Mouse (Mus musculus) hindbrain, embryonic 14.5 days (tissue): ENCODE results near the gene Anp32a. TPM values are rescaled to one million over a fixed set of nuclear protein-coding genes. Genes with fewer than 3 reads are reported as not detected.

Source experiments
- ATAC-seq: fragments of 200-750 bp; cut with Nextera tagmentation; 2 replicates; pipeline ENCODE4 v1.8.0; 2017; ENCODE audit warnings: moderate number of reproducible peaks, mild to moderate bottlenecking, moderate TSS enrichment, moderate library complexity; ENCODE audit not compliant: low FRiP score
- DNase-seq: peaks from one replicate; pipeline ENCODE4 v3.0.0-alpha.2; 2015; ENCODE audit warnings: low spot score
- H3K27ac ChIP-seq: fragments of 300-500 bp; sonication (generic); 2 replicates; pipeline ENCODE4 v1.5.1; 2014; ENCODE audit warnings: mild to moderate bottlenecking, moderate library complexity
- H3K27me3 ChIP-seq: fragments of 300-500 bp; sonication (generic); 2 replicates; pipeline ENCODE4 v1.6.1; 2014; ENCODE audit warnings: mild to moderate bottlenecking, low read length, mixed read lengths; ENCODE audit not compliant: control insufficient read depth, insufficient read depth
- H3K36me3 ChIP-seq: fragments of 300-500 bp; sonication (generic); replicated peaks from 2 replicates; pipeline ENCODE4 v1.6.1; 2014; ENCODE audit not compliant: control insufficient read depth, insufficient read depth
- H3K4me1 ChIP-seq: fragments of 300-500 bp; sonication (generic); replicated peaks from 2 replicates; pipeline ENCODE4 v1.6.1; 2014; ENCODE audit warnings: antibody characterized with exemption, low read length, mixed read lengths; ENCODE audit not compliant: control insufficient read depth, insufficient read depth
- H3K4me2 ChIP-seq: fragments of 300-500 bp; sonication (generic); replicated peaks from 2 replicates; pipeline ENCODE4 v1.6.1; 2014; ENCODE audit warnings: mild to moderate bottlenecking, moderate library complexity
- H3K4me3 ChIP-seq: fragments of 300-500 bp; sonication (generic); replicated peaks from 2 replicates; pipeline ENCODE4 v1.5.1; 2014; ENCODE audit warnings: mild to moderate bottlenecking, low read length
- H3K9ac ChIP-seq: fragments of 300-500 bp; sonication (generic); 2 replicates; pipeline ENCODE4 v1.6.1; 2014
- H3K9me3 ChIP-seq: fragments of 300-500 bp; sonication (generic); 2 replicates; pipeline ENCODE4 v1.6.1; 2016; ENCODE audit warnings: low read length; ENCODE audit not compliant: control insufficient read depth
- WGBS: fragments of 180-500 bp; shearing (Covaris S2); extraction: QIAGEN DNeasy Blood & Tissue Kit; methylation state at CpG from one replicate; pipeline ENCODE4 v1.1.7; 2014; 5-methylcytosine and 5-hydroxymethylcytosine counted together
- polyA plus RNA-seq: library from polyadenylated mRNA; unstranded; fragments of >200 nt; fragmentation: Nextera tagmentation; extraction: Ambion mirVana; gene quantifications from 2 replicates; pipeline ENCODE4 v1.2.1, GENCODE M21; 2014

The Anp32a gene
- polyA plus RNA-seq, 1 experiment from 2014 or later, result 73.0 TPM

DNA sequence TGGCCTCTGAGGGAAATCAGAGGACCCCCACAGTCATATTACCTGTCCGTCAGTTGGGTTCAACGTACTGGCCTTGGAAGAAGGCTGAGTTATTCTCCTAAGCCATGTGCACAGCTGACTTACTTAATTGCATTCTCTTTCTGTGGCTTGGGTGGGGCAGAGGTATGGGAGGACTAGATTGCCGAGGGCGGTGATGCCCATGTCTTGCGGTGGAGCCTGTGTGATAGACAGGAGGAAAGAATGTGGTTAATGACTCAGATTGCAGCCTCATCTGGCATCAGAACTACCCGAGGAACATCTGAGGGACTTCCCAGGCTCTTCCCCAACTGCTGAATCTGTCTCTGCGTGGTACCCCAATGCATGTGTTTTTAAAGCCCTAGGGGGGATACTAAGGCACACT, 12.7 kb downstream of the Anp32a start:
- ATAC-seq (no peak), DNase-seq (no peak)
- H3K36me3 ChIP-seq, result no peaks in the 10 kb centered on the region
- no peak overlapping the region for H3K4me3 ChIP-seq
- H3K27ac ChIP-seq, result no peak overlapping the region
- H3K27me3 ChIP-seq, result no peaks in the 10 kb centered on the region
- H3K9me3 ChIP-seq, result no peaks in the 10 kb centered on the region
- H3K9ac ChIP-seq, result no peak overlapping the region
- H3K4me2 ChIP-seq, result no peak overlapping the region
- H3K4me1 ChIP-seq, result peaks cover 23% of the 10 kb centered on the region
- 58% methylated on average over 7 of the region's 7 CpGs for WGBS

GRCm38 (mm10) chr9:62354838-62355719, 14.0 kb downstream of the Anp32a start:
- ATAC-seq, result no peak
- Histone ChIP-seq H3K36me3 (no peaks in the 10 kb centered on the region), H3K9ac (no peak overlapping the region), H3K9me3 (no peaks in the 10 kb centered on the region), H3K27ac (no peak overlapping the region), H3K27me3 (no peaks in the 10 kb centered on the region), H3K4me2 (no peak overlapping the region), H3K4me1 (peaks cover 12% of the 10 kb centered on the region; the same call in 1 of the 2 replicates), H3K4me3 (no peak overlapping the region)
- 81% methylated on average over 16 of the region's 16 CpGs for WGBS
- DNase-seq, result no peak

DNA sequence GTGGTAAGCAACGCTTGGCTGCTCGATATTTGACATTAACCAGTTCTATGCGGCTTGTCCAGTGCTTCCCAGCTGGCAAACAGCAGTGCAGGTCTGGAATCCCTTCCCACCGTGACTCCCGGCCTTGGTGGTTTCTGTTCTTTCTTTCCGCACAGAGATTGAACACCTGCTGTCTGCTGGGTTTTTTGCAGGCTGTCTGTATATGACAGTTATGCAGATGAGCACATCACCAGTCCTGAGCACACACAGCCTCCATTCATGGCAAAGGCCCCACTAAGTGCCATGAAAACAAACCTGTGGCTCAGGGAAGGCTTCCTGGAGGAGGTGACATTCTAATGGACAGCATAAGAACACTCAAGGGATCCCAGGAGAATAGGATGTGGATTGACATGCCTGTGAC, 14.7 kb downstream of the Anp32a start:
- H3K9ac ChIP-seq, result no peak overlapping the region
- ATAC-seq (no peak), DNase-seq (no peak)
- no peak overlapping the region for H3K27ac ChIP-seq
- no peaks in the 10 kb centered on the region for H3K36me3 ChIP-seq
- no peak overlapping the region for H3K4me3 ChIP-seq
- H3K4me1 ChIP-seq, result peaks cover 7% of the 10 kb centered on the region; the same call in 1 of the 2 replicates
- 75% methylated on average over 6 of the region's 6 CpGs for WGBS
- no peak overlapping the region for H3K4me2 ChIP-seq
- H3K9me3 ChIP-seq, result no peaks in the 10 kb centered on the region
- H3K27me3 ChIP-seq, result no peaks in the 10 kb centered on the region

DNA sequence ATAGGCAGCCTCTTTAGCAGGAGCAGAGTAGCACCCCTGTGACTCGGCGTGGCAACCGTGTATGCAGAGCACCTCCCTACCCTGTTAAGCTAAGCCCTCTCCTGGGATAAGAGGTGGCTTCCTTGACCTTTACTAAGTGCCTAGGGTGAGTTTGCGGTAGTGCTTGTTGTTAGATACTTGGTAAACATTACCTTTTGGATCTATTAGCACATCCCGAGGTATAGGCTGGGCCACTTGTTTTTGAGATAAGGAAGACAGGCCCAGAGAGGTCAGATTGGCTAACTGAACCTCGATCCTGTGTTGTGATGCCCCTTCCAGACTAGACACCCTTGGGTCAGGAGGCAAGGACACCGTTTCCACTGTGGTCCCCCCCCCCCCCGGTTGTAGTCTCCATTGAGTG, 16.5 kb downstream of the Anp32a start:
- no peak overlapping the region for H3K9ac ChIP-seq
- H3K27me3 ChIP-seq, result no peaks in the 10 kb centered on the region
- H3K9me3 ChIP-seq, result no peaks in the 10 kb centered on the region
- ATAC-seq (no peak), DNase-seq (no peak)
- H3K36me3 ChIP-seq, result no peaks in the 10 kb centered on the region
- no peak overlapping the region for H3K27ac ChIP-seq
- WGBS, result 91% methylated on average over 8 of the region's 8 CpGs
- no peak overlapping the region for H3K4me3 ChIP-seq
- peaks cover 7% of the 10 kb centered on the region; the same call in 1 of the 2 replicates for H3K4me1 ChIP-seq
- no peak overlapping the region for H3K4me2 ChIP-seq

DNA sequence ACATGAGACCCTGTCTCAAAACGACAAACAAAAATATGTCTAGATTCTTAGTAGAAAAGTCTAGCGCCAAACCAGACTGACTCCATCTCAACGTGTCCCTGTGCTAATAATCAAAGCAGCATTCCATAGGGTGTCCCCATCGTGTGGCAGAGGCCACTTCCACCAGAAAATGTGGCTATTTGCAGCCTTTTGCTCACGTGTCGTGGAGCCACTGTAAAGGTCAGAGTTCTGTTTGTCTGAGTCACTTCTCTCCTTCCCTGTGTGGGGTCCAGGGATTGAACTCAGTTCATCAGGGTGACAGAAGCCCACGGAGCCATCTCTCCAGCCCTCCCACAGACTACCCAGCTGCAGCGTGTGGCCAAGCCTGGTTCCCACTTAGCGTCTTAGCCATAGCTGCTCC, 17.8 kb downstream of the Anp32a start:
- Histone ChIP-seq H3K27me3 (no peaks in the 10 kb centered on the region), H3K9ac (no peak overlapping the region), H3K36me3 (no peaks in the 10 kb centered on the region), H3K4me2 (no peak overlapping the region), H3K4me1 (peaks cover 10% of the 10 kb centered on the region), H3K9me3 (no peaks in the 10 kb centered on the region), H3K27ac (no peak overlapping the region), H3K4me3 (no peak overlapping the region)
- DNase-seq (no peak), ATAC-seq (no peak)
- WGBS, result 80% methylated on average over 9 of the region's 9 CpGs

- H3K27me3 ChIP-seq, result no peaks in the 10 kb centered on the region
- ATAC-seq, result no peak
- no peak for DNase-seq
- no peak overlapping the region for H3K9ac ChIP-seq
- WGBS, result 20% methylated on average over 4 of the region's 4 CpGs
- H3K4me1 ChIP-seq, result peaks cover 28% of the 10 kb centered on the region
- H3K4me2 ChIP-seq, result no peak overlapping the region
- no peak overlapping the region for H3K27ac ChIP-seq
- H3K4me3 ChIP-seq, result no peak overlapping the region
- H3K9me3 ChIP-seq, result no peaks in the 10 kb centered on the region
- no peaks in the 10 kb centered on the region for H3K36me3 ChIP-seq
Measured at GRCm38 (mm10) chr9:62360889-62361288, 19.8 kb downstream of the Anp32a start.

DNA sequence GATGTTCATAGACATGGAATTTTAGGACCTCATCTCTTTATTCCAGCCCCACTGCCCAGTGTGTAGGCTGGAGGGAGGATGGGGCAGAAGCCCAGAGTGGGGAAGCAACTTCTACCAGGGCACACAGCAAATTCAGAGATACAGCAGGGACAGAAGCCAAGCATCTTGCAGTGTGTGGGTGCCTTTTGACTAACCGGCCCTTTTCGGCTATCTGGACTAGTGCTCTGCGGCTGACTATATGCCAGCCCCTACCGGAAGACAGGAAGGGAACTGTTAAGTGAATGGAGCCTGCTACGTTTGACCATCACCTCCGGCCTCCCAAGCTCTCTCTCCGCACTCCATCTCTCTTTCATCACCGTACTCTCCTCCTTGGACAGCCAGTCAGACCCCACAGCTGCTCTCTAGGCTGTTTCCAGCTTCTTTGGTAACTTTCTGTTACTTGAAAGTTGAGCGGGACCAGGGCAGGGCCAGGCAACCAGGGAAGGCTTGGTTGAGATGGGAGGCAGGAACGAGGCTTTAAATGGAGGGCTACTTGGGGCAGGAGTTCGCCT, 21.8 kb downstream of the Anp32a start:
- Histone ChIP-seq H3K4me2 (peak overlapping the region; percentile 69), H3K4me1 (peaks cover 48% of the 10 kb centered on the region)
- WGBS, result 33% methylated on average over 11 of the region's 11 CpGs

GRCm38 (mm10) chr9:62363619-62364018, 22.5 kb downstream of the Anp32a start:
- ATAC-seq (peak; percentile 95), DNase-seq (peak; percentile 78)
- Histone ChIP-seq H3K9ac (peak overlapping the region; percentile 65), H3K27ac (peak overlapping the region; percentile 76), H3K4me2 (peak overlapping the region; percentile 69), H3K4me1 (peaks cover 55% of the 10 kb centered on the region), H3K27me3 (no peaks in the 10 kb centered on the region), H3K9me3 (no peaks in the 10 kb centered on the region), H3K4me3 (peak overlapping the region; percentile 30), H3K36me3 (no peaks in the 10 kb centered on the region)
- 1% methylated on average over 24 of the region's 24 CpGs for WGBS

More for the DNA sequence above, 21.8 kb downstream of the Anp32a start:
- Histone ChIP-seq H3K4me3 (peak overlapping the region; percentile 30), H3K27me3 (no peaks in the 10 kb centered on the region), H3K27ac (peak overlapping the region; percentile 76), H3K36me3 (no peaks in the 10 kb centered on the region), H3K9ac (peak overlapping the region; percentile 65), H3K9me3 (no peaks in the 10 kb centered on the region)
- DNase-seq (no peak), ATAC-seq (no peak)

GRCm38 (mm10) chr9:62364216-62364615, 23.1 kb downstream of the Anp32a start:
- Histone ChIP-seq H3K4me2 (peak overlapping the region; percentile 69), H3K4me1 (peaks cover 55% of the 10 kb centered on the region), H3K9me3 (no peaks in the 10 kb centered on the region), H3K27ac (peak overlapping the region; percentile 76), H3K9ac (peak overlapping the region; percentile 65), H3K27me3 (no peaks in the 10 kb centered on the region), H3K4me3 (peak overlapping the region; percentile 30), H3K36me3 (no peaks in the 10 kb centered on the region)
- no peak for DNase-seq
- ATAC-seq, result no peak
- 7% methylated on average over 6 of the region's 6 CpGs for WGBS
